Mouse (Mus musculus) forebrain, embryonic 14.5 days (tissue): ENCODE measurements at regions not wholly inside any gene's neighbourhood (a gene's known extent, or its start where the extent isn't known, plus 50 kb on each side); places are given as distances from the start of the nearest gene placed in this dataset.

Experiments used
- ATAC-seq: fragments of 200-750 bp; cut with Nextera tagmentation; 2 replicates; pipeline ENCODE4 v1.8.0; 2017; ENCODE audit warnings: mild to moderate bottlenecking, moderate library complexity
- DNase-seq: peaks from one replicate; pipeline ENCODE4 v3.0.0-alpha.2; 2015; ENCODE audit warnings: low spot score
- H3K27ac ChIP-seq: fragments of 300-500 bp; sonication (generic); 2 replicates; pipeline ENCODE4 v1.5.1; 2014; ENCODE audit warnings: low read depth, mild to moderate bottlenecking, control low read depth, low read length, moderate library complexity
- H3K27me3 ChIP-seq: fragments of 300-500 bp; sonication (generic); replicated peaks from 2 replicates; pipeline ENCODE4 v1.6.1; 2014; ENCODE audit warnings: low read length, control low read depth, mixed read lengths; ENCODE audit not compliant: control insufficient read depth, insufficient read depth
- H3K36me3 ChIP-seq: fragments of 300-500 bp; sonication (generic); 2 replicates; pipeline ENCODE4 v1.6.1; 2014; ENCODE audit warnings: low read length, control low read depth; ENCODE audit not compliant: control insufficient read depth, insufficient read depth
- H3K4me1 ChIP-seq: fragments of 300-500 bp; sonication (generic); 2 replicates; pipeline ENCODE4 v1.6.1; 2014; ENCODE audit warnings: antibody characterized with exemption, low read length, control low read depth; ENCODE audit not compliant: control insufficient read depth, insufficient read depth
- H3K4me2 ChIP-seq: fragments of 300-500 bp; sonication (generic); 2 replicates; pipeline ENCODE4 v1.6.1; 2014; ENCODE audit warnings: mild to moderate bottlenecking, control low read depth, low read length
- H3K4me3 ChIP-seq: fragments of 300-500 bp; sonication (generic); 2 replicates; pipeline ENCODE4 v1.5.1; 2014; ENCODE audit warnings: low read depth, low read length, control low read depth
- H3K9ac ChIP-seq: fragments of 300-500 bp; sonication (generic); 2 replicates; pipeline ENCODE4 v1.6.1; 2014; ENCODE audit warnings: mild to moderate bottlenecking, low read length, control low read depth, moderate library complexity
- H3K9me3 ChIP-seq: fragments of 300-500 bp; sonication (generic); replicated peaks from 2 replicates; pipeline ENCODE4 v1.6.1; 2016; ENCODE audit warnings: low read length, control low read depth, mixed read lengths; ENCODE audit not compliant: control insufficient read depth
- WGBS: fragments of 180-500 bp; shearing (Covaris S2); extraction: QIAGEN DNeasy Blood & Tissue Kit; methylation state at CpG from one replicate; pipeline ENCODE4 v1.1.7; 2014; 5-methylcytosine and 5-hydroxymethylcytosine counted together

GRCm38 (mm10) chr13:118272904-118273303, 113.5 kb upstream of the B430218F22Rik start:
- no peaks in the 10 kb centered on the region for H3K9me3 ChIP-seq
- H3K27ac ChIP-seq: no peak overlapping the region
- H3K9ac ChIP-seq: no peak overlapping the region
- no peaks in the 10 kb centered on the region for H3K36me3 ChIP-seq
- no peak overlapping the region for H3K4me3 ChIP-seq
- H3K4me2 ChIP-seq: no peak overlapping the region
- DNase-seq (no peak), ATAC-seq (no peak)
- 64% methylated on average over 4 of the region's 4 CpGs for WGBS
- no peaks in the 10 kb centered on the region for H3K27me3 ChIP-seq
- H3K4me1 ChIP-seq: no peaks in the 10 kb centered on the region

- Histone ChIP-seq H3K4me3 (no peak overlapping the region), H3K27ac (no peak overlapping the region), H3K27me3 (no peaks in the 10 kb centered on the region), H3K9me3 (no peaks in the 10 kb centered on the region), H3K36me3 (no peaks in the 10 kb centered on the region), H3K9ac (no peak overlapping the region), H3K4me1 (no peaks in the 10 kb centered on the region), H3K4me2 (no peak overlapping the region)
- DNase-seq (no peak), ATAC-seq (no peak)
- WGBS: 82% methylated on average over 2 of the region's 2 CpGs
These were observed 105.5 kb upstream of the B430218F22Rik start for GRCm38 (mm10) chr13:118280956-118281355.

DNA sequence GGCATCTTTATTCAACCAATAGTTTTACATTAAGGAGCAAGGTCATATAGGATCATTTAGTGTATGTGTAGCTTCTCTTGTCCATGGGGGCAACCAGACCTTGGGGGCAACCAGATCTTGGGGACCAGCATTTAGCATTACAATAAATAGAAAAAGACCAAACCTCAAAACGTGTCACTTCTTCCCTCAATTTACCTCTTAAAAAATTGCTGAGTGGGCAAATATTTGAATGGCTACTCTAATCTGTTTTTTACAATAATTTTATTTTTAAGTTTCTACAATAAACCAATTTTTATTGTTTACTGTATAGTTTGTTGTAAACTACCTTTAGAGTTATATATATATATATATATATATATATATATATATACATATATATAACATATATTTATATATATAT, 92.7 kb upstream of the B430218F22Rik start:
- no peak for ATAC-seq
- H3K4me1 ChIP-seq: no peaks in the 10 kb centered on the region
- DNase-seq: no peak

GRCm38 (mm10) chr13:118310080-118310479, 76.3 kb upstream of the B430218F22Rik start:
- no peak for DNase-seq
- no peak for ATAC-seq
- Histone ChIP-seq H3K27ac (no peak overlapping the region), H3K4me2 (no peak overlapping the region), H3K9me3 (no peaks in the 10 kb centered on the region), H3K4me1 (no peaks in the 10 kb centered on the region), H3K4me3 (no peak overlapping the region), H3K9ac (no peak overlapping the region), H3K27me3 (no peaks in the 10 kb centered on the region), H3K36me3 (no peaks in the 10 kb centered on the region)
- WGBS: 95% methylated on average over 1 of the region's 1 CpGs

More for the DNA sequence above, 92.7 kb upstream of the B430218F22Rik start:
- no peak overlapping the region for H3K4me2 ChIP-seq
- H3K27ac ChIP-seq: no peak overlapping the region
- H3K9me3 ChIP-seq: no peaks in the 10 kb centered on the region
- no peak overlapping the region for H3K4me3 ChIP-seq
- H3K9ac ChIP-seq: no peak overlapping the region
- 90% methylated on average over 1 of the region's 1 CpGs for WGBS
- H3K36me3 ChIP-seq: no peaks in the 10 kb centered on the region
- no peaks in the 10 kb centered on the region for H3K27me3 ChIP-seq

DNA sequence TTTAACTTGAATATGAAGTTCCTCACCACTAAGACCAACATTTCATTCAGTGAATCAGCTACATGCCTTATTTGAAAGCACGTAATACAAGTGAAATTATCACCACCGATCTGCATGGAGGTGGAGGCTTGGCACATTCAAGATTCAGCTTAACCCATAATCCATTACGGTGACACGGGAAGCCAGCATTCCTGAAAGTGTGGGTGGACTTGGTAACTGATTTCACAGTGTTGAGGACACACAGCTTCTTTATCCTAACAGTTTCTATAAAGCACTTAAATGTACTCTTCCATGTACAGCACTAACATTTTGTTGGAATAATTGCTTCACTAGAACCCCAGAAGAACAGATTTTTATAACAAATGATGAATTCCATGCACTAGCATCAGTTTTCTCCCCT, 72.8 kb upstream of the B430218F22Rik start:
- H3K27ac ChIP-seq: no peak overlapping the region
- no peaks in the 10 kb centered on the region for H3K9me3 ChIP-seq
- DNase-seq (no peak), ATAC-seq (no peak)
- H3K4me2 ChIP-seq: no peak overlapping the region
- no peak overlapping the region for H3K9ac ChIP-seq
- H3K4me1 ChIP-seq: no peaks in the 10 kb centered on the region
- no peaks in the 10 kb centered on the region for H3K36me3 ChIP-seq
- WGBS: 97% methylated on average over 4 of the region's 4 CpGs
- H3K4me3 ChIP-seq: no peak overlapping the region
- H3K27me3 ChIP-seq: no peaks in the 10 kb centered on the region
